Mouse (Mus musculus) liver, embryonic 14.5 days (tissue): ENCODE results near the gene Mcm3. TPM values are rescaled to one million over a fixed set of nuclear protein-coding genes. Genes with fewer than 3 reads are reported as not detected.

Source experiments
- ATAC-seq: fragments of 200-750 bp; cut with Nextera tagmentation; 2 replicates; pipeline ENCODE4 v1.8.0; 2017; ENCODE audit warnings: moderate number of reproducible peaks, mild to moderate bottlenecking, moderate library complexity; ENCODE audit not compliant: insufficient read depth
- DNase-seq, 3 experiments: peaks; one replicate each; pipeline ENCODE4 v3.0.0-alpha.2; 2012 to 2013; ENCODE audit warnings: low read depth in 3 of 3, low spot score in 3 of 3
- H3K27ac ChIP-seq: fragments of 300-500 bp; sonication (generic); 2 replicates; pipeline ENCODE4 v1.5.1; 2014; ENCODE audit warnings: moderate library complexity, mild to moderate bottlenecking, control low read depth, inconsistent platforms
- H3K27me3 ChIP-seq: fragments of 300-500 bp; sonication (generic); 2 replicates; pipeline ENCODE4 v1.6.1; 2014; ENCODE audit warnings: mild to moderate bottlenecking, low read length, moderate library complexity; ENCODE audit not compliant: control insufficient read depth, insufficient read depth
- H3K36me3 ChIP-seq: fragments of 300-500 bp; sonication (generic); replicated peaks from 2 replicates; pipeline ENCODE4 v1.6.1; 2014; ENCODE audit warnings: low read depth; ENCODE audit not compliant: control insufficient read depth, insufficient read depth
- H3K4me1 ChIP-seq, 2 experiments: fragments of 200-500 bp in 1 of 2; fragments of 300-500 bp in 1 of 2; sonication (generic) in 1 of 2; replicated peaks; 2 replicates each; pipeline ENCODE4 v1.6.1; 2012 to 2014; ENCODE audit warnings: antibody characterized with exemption in 1 of 2, inconsistent platforms in 1 of 2, low read length in 1 of 2; ENCODE audit not compliant: control insufficient read depth in 2 of 2, insufficient read depth in 2 of 2
- H3K4me2 ChIP-seq: fragments of 300-500 bp; sonication (generic); 2 replicates; pipeline ENCODE4 v1.6.1; 2014; ENCODE audit warnings: low read depth, mild to moderate bottlenecking, control low read depth, moderate library complexity
- H3K4me3 ChIP-seq, 2 experiments: fragments of 200-500 bp in 1 of 2; fragments of 300-500 bp in 1 of 2; sonication (generic) in 1 of 2; 2 replicates each; pipeline ENCODE4 v1.5.1; 2012 to 2014; ENCODE audit warnings: low read depth in 2 of 2, low read length in 2 of 2, mild to moderate bottlenecking in 2 of 2, control low read depth in 1 of 2, inconsistent platforms in 1 of 2, moderate library complexity in 1 of 2; ENCODE audit not compliant: insufficient read depth in 1 of 2
- H3K9ac ChIP-seq: fragments of 300-500 bp; sonication (generic); replicated peaks from 2 replicates; pipeline ENCODE4 v1.6.1; 2014; ENCODE audit warnings: mild to moderate bottlenecking, control low read depth, moderate library complexity
- H3K9me3 ChIP-seq: fragments of 300-500 bp; sonication (generic); 2 replicates; pipeline ENCODE4 v1.6.1; 2016; ENCODE audit warnings: low read length, mixed read lengths; ENCODE audit not compliant: control insufficient read depth
- CTCF ChIP-seq: IDR thresholded peaks from 2 replicates; pipeline ENCODE4 v1.5.1; 2016; ENCODE audit warnings: antibody characterized with exemption, low read depth, control low read depth
- EP300 ChIP-seq: IDR thresholded peaks from 2 replicates; pipeline ENCODE4 v1.6.1; 2016; ENCODE audit warnings: antibody characterized with exemption, low read depth
- WGBS: fragments of 180-500 bp; shearing (Covaris S2); extraction: QIAGEN DNeasy Blood & Tissue Kit; methylation state at CpG from one replicate; pipeline ENCODE4 v1.1.7; 2014; ENCODE audit not compliant: insufficient replicate concordance; 5-methylcytosine and 5-hydroxymethylcytosine counted together
- polyA plus RNA-seq, 2 experiments: library from polyadenylated mRNA; depleted of rRNA in 1 of 2; stranded (reverse) in 1 of 2; unstranded in 1 of 2; fragments of >200 nt; fragmentation: Nextera tagmentation in 1 of 2; extraction: Ambion mirVana in 1 of 2; gene quantifications; 2 replicates each; pipeline versions ENCODE4 v1.2.1 to v1.2.3; 2012 to 2014

The Mcm3 gene
- polyA plus RNA-seq, 2 experiments: 107 to 154 TPM

DNA sequence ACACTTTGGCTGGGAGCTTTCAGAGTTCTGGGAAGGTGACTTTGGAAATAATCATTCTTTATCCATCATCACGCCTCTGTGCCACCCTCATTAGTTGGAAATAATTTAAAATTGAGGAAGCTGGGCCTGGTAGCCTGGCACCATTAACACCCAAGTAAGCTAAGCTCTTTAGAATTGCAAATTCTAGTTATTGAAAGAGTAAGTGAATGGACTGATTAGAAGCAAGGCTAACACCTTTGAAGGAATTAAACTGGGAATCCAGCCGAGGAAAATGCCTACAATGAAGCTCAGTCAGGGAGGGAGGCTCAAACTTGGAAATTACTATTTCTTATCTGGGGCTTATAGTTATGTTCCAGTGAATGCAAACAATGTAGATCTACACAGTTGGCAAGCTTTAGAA, 3.8 kb upstream of the Mcm3 start:
- DNase-seq (no peak), ATAC-seq (no peak)
- TF ChIP-seq CTCF: no peak
- TF ChIP-seq EP300: no peak
- Histone ChIP-seq H3K9ac (no peak overlapping the region), H3K4me2 (no peak overlapping the region), H3K36me3 (no peaks in the 10 kb centered on the region), H3K4me1 (peaks cover 0 to 4% of the 10 kb centered on the region in 2 experiments; a peak in 3 of 4 replicates), H3K9me3 (no peaks in the 10 kb centered on the region), H3K27ac (no peak overlapping the region), H3K4me3 (no peak overlapping the region), H3K27me3 (no peaks in the 10 kb centered on the region)
- WGBS: 58% methylated on average over 2 of the region's 2 CpGs

DNA sequence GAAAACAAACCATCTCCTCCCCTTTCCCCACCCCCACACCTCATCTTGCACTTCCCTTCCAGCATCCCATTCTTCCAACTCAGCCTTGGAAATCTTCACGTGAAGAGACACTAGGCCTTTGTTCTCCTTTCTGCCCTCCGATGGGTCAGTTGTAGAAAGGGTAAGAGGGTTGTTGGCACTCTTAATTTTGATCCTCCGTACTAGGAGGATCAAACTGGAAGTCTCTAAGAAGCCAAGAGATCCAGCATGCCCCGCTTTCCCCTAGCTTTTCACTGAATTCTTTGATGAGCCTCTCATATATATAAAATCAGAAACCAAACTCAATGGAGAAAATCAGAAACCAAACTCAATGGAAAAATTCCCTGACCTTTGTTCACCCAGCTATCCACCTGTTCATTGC, 3.4 kb upstream of the Mcm3 start:
- Histone ChIP-seq H3K27me3 (no peaks in the 10 kb centered on the region), H3K4me1 (peaks cover 3 to 7% of the 10 kb centered on the region in 2 experiments), H3K4me2 (no peak overlapping the region), H3K36me3 (peaks cover 1% of the 10 kb centered on the region; the same call in 1 of the 2 replicates), H3K9me3 (no peaks in the 10 kb centered on the region), H3K4me3 (no peak overlapping the region), H3K9ac (no peak overlapping the region), H3K27ac (no peak overlapping the region)
- DNase-seq (no peak), ATAC-seq (no peak)
- TF ChIP-seq CTCF: no peak
- TF ChIP-seq EP300: no peak
- 65% methylated on average over 4 of the region's 4 CpGs for WGBS

DNA sequence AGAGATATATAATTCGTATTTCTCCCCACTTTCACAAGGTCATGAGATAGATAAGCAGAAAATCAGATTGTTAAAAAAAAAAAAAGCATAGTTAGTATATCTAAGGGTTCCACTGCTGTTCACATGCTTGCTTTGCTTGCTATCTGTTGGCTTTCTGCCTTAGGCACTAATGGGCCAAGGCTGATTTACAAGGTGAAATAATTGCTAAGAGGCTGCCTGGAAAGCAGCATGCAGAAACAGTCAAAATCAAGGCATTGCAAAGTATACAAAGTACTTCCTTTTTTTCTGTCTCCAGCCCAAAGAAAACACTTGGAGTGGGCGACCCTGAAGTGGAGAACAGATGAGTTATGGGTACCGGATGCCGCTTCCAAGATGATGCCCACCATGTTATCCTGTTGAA, 847 bp upstream of the Mcm3 start:
- Histone ChIP-seq H3K9me3 (no peaks in the 10 kb centered on the region), H3K4me2 (no peak overlapping the region; the same call in 1 of the 2 replicates), H3K4me3 (no peak overlapping the region), H3K36me3 (peaks cover 27% of the 10 kb centered on the region), H3K27me3 (no peaks in the 10 kb centered on the region), H3K27ac (no peak overlapping the region), H3K4me1 (peaks cover 7 to 14% of the 10 kb centered on the region in 2 experiments), H3K9ac (no peak overlapping the region)
- 60% methylated on average over 4 of the region's 4 CpGs for WGBS
- TF ChIP-seq CTCF (no peak), EP300 (no peak)
- DNase-seq (no peak), ATAC-seq (no peak)

- TF ChIP-seq EP300 (no peak), CTCF (no peak)
- Histone ChIP-seq H3K9me3 (no peaks in the 10 kb centered on the region), H3K27ac (no peak overlapping the region), H3K4me2 (peak overlapping the region; percentile 80; the same call in 1 of the 2 replicates), H3K9ac (no peak overlapping the region; the same call in 1 of the 2 replicates), H3K27me3 (no peaks in the 10 kb centered on the region), H3K4me1 (peaks cover 7 to 14% of the 10 kb centered on the region in 2 experiments), H3K36me3 (peaks cover 60% of the 10 kb centered on the region), H3K4me3 (peak overlapping the region in 1 of 2 experiments; percentile 94; a peak in 2 of 4 replicates)
- no peak for ATAC-seq
- DNase-seq: no peak
- 76% methylated on average over 12 of the region's 12 CpGs for WGBS
Observed at GRCm38 (mm10) chr1:20817596-20817995, 2.5 kb downstream of the Mcm3 start.

DNA sequence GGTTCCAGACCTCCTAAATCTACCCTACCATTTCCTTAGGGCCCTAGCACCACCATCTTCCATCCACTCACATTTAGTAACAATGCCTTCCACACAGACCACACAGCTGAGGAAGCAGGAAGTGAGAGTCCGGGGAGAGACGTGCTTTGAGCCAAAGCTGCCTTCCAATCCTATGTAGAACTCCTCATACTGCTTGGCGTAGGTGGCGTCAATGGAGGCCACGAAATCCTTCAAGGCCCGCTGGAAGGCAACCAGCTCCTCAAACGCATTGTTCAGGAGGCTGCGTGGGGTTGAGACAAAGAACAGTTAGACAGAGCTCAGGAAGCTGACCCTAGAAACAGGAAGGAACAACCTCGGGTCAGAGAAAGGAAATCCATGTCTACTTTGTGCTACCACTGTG, 2.9 kb downstream of the Mcm3 start:
- Histone ChIP-seq H3K27ac (no peak overlapping the region), H3K36me3 (peaks cover 64% of the 10 kb centered on the region), H3K9me3 (no peaks in the 10 kb centered on the region), H3K4me1 (peaks cover 7 to 14% of the 10 kb centered on the region in 2 experiments), H3K4me2 (no peak overlapping the region), H3K9ac (no peak overlapping the region), H3K27me3 (no peaks in the 10 kb centered on the region), H3K4me3 (no peak overlapping the region)
- no peak for DNase-seq
- WGBS: 56% methylated on average over 9 of the region's 9 CpGs
- no peak for ATAC-seq
- TF ChIP-seq CTCF (no peak), EP300 (no peak)
